Mouse (Mus musculus) cerebellum, adult 18-20 months (tissue): ENCODE results near the gene Ric1.
A peak's percentile ranks its signal among the peaks of the same experiment; 100 is the strongest.

ENCODE experiments used
- DNase-seq, 2 experiments: peaks; one replicate each; pipeline ENCODE4 v3.0.0; 2021

The Ric1 gene

DNA sequence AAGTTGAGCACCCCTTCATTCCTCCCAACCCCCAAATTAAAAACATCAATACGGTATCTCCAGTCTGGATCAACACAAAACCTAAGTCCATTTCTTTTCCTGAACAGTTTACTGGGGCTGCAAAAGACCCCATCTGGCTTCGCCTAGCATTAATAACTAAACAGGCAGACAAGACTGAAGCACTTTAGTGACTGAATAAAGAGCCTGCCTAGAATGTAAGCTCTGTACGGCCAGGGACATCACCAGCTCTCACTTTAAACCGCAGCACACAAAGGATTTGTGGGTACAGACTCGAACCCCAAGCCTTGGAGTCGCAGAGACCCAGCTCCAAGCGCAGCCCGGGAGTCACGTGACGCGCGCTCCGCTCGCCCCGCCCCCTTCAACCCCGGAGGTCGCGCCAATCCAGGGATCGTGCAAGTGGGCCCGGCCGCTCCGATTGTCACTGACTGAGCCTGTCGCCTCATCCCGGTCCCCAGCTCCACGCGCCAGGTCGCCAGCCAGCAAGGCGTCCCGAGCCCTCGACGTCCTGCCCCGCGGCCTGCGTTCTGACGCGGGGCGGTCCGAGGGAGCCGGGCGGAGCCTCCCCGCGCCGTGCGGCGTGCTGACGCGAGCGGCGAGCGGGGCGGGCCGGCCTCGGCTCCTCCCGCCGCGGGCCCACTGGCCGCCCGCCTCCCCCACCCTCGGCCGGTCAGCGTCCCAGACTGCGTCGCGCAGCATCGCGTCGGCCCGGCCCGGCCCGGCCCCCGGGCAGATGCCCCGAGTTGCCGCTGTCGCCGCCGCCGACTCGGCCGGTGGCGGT, at the start of gene Ric1:
Gene Ric1 (plus strand): TSS at position 646 of the 799 bp plus-strand sequence.
- DNase-seq: peak; percentile 86 to 95

DNA sequence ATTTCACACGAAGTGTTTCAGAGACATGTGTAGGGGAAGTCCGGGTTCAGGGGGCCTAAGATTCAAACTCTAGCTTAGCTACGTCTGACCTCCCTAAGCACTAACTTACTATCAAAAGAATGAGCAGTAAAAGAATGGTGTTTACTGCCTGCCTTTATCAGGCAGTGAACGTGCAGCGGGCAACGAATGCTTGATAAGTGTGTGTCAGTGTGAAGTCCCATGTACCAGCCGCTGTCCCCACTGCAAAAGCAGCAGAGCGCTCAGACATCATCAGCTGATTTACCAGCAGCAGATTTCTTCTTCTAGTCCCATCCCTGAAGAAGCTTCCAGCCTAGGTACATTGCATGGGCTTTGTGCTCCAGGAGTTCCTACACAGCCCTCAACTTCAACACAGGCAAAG, 49.7 kb upstream of the Ric1 start:
- no peak for DNase-seq

DNA sequence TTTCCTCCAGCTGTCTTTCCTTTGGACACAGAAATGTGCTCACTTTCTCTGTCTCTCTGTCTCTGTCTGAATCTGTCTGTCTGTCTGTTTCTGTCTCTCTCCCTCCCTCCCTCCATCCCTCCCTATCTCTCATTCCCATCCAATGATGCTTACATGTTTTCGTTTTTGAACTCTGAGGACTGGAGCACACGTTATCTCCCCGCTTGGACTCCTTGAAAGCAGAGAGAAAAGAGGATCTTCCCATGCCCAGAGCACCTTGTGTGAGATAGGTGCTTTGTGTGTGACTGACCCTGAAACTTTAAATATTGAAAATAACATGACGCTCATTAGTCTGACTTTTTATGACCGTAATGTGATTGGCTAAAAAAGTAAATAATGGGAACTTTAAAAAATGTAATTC, 49.1 kb upstream of the Ric1 start:
- DNase-seq: no peak

DNA sequence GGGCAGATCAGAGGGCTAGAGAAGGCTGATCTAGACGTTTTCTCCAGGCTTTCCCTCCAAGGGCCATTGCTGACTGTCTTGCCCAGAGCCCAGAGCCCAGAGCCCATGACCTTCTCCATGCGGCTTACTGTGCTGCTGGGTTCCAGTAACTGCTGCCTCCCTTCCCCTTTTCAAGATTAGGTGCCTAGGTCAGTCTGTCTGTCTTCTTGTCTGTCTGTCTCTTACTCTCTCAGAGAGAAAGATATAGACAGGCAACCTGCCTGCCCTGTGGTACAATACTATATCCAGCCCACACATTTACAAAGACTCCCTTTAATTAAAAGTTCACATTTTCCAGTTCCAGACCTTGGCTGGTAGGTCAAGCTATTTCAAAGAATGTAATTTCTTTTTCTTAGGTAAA, 47.3 kb upstream of the Ric1 start:
- DNase-seq: no peak

DNA sequence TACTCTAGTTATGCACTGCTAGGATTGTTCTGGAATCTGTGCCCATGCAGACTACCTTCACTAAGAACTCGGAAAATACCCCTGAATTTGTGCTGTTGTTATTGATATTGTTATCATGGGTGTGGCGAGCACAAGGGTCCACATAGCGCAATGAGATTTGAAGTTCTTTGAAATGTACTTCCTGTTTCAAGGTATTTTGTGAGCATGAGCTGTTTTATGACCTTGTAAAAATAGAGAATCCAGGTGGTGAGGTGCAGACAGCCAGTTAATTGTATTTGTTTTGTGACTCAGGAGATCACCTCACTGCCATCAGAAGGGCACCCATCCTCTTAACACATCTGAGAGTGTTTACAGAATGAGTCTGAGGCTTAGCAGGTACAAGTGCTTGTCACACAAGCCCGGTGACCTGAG, 46.9 kb upstream of the Ric1 start:
- DNase-seq: no peak

DNA sequence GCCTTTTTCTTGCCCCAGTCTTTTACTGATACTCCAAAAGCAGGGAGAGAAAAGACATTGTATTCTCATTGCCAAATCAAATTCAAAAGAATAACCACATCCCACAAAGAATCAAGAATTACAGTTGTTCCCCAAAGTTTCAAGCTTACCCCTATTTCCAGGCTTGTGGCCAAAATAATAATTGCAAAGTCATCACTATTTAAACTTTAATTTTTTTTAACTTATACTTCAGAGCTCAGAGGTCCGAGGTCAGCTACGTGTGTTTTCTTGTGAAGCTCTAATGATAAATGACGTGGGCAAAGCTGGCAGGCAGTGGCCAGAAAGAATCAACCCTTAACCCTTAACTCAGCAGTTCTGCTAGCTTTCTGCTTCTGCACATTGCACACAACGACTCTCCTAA, 43.5 kb upstream of the Ric1 start:
- DNase-seq: no peak

DNA sequence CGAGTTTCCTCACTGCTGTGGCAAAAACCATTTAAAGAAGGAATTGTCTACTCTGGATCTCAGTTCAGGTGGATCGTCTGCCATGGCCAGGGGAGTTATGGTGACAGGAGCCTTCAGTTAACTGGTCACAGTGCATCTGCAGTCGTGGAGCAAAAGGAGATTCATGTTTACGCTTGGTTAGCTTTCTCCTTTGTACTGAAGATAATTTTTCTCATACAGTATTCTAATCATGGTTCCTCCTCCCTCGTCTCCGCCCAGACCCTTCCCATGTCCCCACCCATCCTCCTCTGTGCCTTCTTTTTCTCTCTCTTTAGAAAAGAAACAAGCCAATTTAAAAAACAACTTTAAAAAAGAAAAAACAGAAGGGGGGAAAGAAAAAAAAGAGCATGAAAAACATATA, 40.5 kb upstream of the Ric1 start:
- DNase-seq: no peak

DNA sequence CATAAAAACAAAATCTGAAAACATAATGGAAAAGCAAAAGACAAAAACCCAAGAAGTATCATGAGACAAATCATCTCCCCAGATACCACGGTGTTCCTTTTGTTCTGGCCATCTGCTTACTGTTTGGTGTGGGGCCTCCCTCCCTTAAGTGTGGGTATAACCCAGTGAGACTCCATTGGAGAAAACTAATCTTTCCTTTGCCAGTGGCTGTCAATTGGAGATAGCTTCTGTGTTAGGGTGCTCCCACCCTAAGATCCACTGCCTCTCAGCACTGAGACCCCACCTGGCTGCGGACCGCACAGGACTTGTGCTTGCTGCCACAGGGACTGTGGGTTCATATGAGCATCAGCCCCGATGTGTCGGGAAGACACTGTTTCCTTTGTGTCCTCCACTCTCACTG, 39.9 kb upstream of the Ric1 start:
- DNase-seq: no peak

DNA sequence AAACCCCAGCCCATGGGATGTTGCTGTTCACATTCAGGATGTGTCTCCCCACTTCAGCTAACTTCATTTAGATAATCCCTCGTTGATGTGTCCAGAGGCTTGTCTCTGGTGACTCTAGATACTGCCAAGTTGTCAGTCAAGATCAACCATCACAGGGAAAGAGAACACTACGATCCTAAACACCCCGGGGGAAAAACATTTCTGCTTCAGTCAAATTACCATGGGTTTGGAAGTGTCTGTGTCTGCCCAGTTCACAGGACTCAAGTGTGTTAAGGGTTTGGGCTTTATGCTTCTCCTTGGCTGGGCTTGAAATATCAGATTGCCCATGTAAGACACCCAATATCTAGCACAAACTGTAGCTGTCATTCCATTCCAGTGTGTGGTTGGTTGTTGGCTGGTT, 39.4 kb upstream of the Ric1 start:
- no peak for DNase-seq

DNA sequence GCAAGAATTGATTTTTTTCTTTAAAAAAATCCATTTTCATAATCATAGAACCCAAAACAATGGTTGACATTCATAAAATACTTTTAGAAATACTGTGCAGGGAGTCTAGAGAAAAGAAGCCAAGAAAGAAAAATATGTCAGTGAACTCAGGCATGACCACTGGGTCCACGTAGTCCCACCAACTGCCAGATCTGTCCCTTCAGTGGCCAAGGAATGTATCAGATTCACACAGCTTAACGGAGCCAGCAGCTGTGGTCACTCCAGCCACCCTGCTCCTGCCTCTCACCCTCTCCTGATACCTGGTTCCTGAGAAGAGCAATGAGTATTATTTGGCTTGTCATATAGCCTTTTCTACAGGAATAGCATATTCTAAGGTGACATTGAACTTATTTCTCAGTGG, 38.7 kb upstream of the Ric1 start:
- no peak for DNase-seq

DNA sequence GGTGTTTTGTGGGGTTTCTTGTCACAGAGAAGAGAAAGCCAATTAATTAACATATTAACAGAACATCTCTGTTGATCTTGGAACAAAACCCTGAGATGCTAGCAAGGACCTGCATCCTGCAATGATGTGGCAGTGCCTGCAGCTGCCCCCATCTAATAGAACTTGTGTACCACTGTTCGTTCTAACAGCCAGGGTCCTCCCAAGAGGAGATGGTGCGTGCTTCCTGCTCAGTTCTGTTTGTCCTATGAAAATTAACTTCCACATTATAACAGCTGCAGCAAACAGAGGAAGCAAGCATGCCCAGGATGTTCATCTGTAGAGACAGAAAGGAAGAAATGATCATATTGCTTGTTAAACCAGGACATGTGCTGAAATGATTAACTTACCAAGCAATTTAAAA, 37.5 kb upstream of the Ric1 start:
- no peak for DNase-seq

DNA sequence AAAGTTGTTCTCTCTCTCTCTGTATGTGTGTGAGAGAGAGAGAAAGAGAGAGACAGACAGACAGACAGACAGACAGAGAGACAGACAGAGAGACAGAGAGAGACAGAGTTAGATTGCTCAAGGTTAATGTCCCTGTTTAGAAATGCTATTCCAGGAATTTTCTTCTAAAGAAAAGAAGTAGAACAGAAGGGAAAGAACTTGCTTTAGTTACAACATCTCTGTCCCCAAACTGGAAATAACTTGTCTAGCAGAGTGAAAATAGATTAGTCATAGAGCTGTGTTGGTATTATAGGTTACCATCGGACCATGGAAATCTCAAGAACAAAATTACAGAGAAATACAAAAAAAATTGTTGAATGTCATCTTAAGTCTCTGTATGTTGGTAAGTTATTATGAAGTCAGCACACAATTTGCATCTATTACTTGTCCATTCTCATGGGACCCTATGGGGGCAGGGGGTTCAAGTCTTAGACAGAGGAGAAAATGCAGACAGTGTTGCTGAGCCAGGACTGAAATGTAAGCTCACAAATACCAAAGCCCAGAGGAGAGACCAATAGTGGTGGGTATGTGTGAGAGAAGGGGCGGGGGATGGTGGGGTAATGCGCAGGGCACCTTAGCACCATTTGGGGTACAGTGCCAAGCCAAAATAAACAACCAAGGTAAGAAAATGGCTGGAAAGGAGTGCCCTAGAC, 36.7 kb upstream of the Ric1 start:
- no peak for DNase-seq

DNA sequence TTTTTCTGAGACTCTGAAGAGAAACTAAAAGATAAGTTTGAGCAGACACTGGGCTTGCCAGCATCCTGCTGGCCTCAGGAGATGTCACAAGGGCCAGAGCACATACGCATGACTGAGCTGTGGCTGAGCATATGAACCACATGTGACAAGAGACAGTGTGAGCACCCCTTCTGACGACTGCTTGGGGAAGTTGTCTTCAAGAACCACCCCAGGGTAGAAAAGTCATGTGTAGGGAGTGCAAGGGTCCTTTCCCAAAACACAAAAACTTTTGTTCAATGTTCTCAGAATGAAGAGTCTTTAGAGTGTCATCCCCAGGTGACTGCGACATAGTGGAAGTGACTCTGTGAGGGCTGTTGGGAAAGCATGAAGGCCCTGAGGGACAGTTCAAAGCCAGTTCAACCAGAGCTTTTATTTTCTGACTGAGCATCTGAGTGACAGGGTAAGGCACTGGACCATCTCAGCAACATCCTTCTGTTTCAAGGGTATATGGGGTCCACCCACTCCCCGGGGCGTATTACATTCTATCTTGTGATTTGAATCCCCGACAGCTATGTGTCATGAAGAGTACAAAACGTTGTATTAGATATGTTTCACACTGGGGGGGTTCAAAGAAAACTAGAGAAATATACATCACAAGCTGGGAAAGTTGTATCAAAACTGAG, 35.4 kb upstream of the Ric1 start:
- no peak for DNase-seq

DNA sequence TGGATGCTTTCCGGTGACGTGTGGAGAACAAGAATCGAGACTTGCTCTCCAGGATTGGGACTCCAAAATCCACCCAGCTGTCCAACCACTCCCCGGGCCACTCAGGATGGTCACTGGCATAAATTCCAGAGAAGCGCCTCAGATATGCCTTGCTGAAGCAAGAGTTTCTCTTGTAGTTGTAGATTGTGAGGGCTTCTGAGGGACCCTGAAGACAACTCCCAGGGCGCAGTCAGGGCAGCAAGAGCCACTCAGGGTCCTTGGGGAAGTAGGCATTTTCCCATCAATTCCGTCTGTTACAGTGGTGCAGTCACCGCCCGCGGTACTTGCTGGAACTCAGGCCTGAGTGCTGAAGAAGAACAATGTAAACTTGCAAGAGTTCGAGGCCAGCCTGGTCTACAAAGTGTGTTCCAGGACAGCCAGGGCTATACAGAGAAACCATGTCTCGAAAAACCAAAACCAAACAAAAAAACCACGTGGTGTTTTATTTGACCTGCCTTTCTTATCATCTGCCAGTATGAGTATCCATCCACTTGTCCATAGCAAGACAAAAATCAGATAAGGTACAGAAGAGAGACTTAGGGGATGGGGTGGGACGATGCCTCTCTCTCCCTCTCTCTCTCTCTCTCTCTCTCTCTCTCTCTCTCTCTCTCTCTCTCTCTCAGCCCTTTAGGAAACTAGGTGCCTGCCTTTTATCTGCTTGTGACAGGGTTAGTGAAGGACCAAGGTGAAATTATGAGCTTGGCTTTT, 34.6 kb upstream of the Ric1 start:
- no peak for DNase-seq

DNA sequence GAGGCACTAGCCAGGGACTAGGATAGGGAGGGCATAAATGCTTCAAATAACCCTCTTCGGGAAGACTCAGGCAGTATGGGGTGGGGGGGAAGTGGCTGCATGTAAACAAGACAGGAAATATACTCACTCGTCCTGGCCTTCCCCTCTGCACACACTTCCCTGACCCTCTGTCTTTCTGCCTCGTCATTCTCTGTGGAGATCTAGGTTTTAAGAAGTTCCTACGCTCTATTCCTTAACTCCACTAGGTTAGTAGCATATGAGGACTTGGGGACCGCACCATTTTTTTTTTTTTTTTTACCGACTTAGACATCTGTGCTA, 34.0 kb upstream of the Ric1 start:
- no peak for DNase-seq

DNA sequence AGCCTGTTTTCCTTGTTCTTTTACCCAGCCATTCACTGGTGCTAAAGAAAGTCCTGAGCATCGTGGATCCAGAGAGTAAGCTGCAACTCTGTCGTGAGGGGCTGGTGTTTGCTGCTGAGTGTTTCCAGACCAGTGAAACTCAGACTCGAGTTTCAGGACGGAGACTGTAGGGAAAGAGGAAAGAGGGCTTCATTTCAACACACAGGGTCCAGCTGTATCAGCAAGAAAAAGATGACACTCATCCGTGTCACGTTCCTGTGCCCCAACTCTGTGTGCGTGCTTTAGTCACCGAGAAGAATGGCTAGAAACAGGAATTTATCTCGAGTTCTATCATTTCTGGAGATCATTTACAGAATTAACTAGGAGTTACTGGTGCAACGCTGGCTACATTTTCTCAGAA, 33.7 kb upstream of the Ric1 start:
- no peak for DNase-seq

DNA sequence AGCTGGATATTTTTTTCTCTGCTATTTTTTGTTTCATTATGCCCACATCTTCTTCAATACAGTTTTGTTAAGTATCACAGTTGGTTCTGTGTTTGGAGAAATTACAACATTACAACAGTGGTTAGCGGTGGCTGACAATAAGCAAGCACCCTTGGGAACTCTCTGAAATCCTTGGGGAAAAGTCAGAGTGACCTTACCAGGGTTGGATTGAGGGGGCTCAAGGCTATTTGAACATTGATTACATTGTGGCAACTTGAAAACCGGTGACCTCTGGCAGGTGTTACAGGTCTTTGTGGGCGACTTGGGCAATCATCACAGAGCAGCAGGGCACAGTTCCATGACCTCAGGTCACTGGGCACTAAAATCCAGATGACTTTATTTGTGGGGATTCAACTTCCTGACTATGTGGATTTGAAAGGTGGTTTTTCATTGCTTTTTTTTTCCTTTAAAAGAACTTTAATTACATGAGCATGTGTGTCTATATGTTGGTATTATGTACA, 32.2 kb upstream of the Ric1 start:
- no peak for DNase-seq

DNA sequence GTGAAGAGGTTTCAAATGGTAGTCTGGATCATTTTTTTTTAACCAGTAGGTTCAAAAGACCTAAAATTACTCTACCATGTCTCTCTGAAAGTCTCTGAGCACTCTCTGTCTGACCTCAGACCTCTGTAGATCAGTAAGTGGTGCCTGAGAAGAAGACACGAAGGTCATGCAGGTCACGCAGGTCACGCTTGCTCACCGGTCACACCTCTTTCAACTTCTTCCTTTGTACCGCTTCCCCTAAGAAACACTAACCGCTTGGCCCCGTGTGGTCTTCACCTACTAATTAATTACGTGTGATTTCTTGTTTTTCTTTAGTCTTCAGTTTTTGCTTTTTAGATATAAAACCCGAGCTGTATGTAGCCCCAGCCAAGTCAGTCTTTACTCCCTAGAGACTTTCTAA, 30.6 kb upstream of the Ric1 start:
- DNase-seq: no peak

DNA sequence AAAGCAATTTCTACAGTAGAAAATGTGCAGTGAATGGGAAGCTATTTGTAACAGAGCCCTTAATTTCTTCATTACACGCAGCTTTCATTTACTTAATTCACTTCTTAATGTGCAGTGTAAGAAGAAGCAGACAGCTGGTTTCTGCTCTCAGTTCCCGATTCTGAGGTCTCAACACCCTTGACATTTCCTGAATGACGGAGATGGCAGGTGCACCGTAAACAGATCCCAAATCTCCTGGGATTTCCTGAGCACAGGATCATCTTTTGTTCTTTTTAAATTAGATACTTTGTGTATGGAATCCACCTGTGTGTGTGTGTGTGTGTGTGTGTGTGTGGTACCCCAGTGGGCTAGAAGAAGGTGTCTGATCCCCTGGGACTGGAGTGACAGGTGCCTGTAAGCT, 27.6 kb upstream of the Ric1 start:
- DNase-seq: no peak

DNA sequence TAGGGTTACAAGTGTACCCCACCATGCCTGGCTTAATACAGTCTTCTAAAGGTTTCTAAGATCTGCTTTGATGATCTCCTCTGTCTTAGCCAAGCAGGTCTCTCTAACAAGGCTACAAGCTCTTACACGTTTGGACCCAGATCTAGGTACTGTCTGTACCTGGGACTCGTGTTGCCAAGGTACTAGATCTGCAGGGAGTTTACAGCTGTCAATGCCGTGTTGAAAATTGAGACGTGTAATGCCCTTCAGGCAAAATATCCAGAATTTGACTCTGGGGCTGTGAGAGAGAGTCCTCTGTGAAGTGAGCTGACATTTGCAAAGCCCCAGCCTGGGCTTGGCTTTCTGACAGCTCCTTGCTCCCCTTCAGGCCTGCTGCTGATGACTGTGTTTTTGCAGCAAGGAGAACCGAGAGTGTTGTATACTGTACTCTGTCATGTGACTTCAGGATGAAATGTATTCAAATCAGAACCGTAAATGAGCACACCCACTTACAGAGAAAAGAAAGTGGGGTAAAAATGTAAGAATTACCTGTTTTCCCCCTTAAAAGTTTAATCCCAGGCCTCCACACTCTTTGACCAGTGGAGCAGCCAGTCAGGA, 26.0 kb upstream of the Ric1 start:
- DNase-seq: no peak

DNA sequence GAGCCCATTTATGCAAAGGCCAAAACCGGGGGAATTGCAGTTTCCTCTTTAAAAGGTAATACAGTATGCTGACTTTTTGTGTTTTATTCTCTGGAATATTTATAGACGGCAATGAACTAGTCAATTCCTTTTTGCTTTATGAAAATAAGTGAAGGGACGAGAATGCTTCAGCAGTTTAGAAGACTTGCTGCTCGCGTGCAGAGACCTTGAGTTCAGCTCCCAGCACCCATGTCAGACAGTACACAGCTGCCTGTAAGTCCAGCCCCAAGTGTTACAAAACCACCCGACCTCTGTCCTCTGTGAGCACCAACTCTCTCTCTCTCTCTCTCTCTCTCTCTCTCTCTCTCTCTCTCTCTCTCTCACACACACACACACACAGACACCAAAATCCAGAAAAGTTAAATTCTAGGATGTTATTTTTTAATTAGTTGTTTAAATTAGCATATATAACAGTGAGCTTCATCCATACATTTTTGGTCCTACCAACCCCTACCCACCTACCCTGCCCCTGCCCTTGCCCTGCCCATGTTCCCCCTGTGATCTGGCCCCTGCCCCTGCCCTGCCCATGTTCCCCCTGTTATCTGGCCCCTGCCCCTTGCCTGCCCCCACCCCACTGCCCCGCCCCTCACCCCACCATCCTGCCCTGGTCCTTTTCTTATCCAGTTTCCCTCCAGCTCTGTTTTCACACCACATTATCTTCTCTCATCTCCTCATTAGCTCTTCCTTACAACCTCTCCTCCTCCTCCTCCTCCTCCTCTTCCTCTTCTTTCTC, 25.1 kb upstream of the Ric1 start:
- DNase-seq: no peak

DNA sequence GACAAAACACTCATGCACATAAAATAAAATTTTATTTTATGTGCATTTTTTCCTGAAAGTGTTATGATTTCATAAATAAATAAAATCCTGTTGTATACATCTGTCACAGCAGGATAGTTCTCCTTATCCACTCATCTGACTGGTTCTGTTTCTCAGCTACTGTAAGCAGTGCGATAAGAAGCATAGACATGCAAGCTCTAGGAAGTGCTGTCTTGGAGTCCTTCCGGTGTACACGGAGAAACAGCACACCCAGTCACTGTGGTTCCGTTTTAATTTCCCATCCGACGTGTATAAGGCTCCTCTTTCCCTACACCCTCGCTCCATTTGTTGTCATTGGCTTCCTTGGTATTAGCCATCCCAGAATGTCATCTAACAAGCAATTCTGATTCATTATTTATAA, 24.2 kb upstream of the Ric1 start:
- DNase-seq: no peak
